Mouse (Mus musculus): ENCODE data around the gene AL732309.1. TPM values are rescaled to one million over a fixed set of nuclear protein-coding genes. Genes with fewer than 3 reads are reported as not detected.
"Not testable (repeated sequence)": the region's sequence is repeated elsewhere in the genome, so short reads cannot be mapped to it uniquely, and the experiment has no call there.

Gene AL732309.1
- total RNA-seq, 2 experiments from 2014 or later = 1.4 to 1.7 TPM

DNA sequence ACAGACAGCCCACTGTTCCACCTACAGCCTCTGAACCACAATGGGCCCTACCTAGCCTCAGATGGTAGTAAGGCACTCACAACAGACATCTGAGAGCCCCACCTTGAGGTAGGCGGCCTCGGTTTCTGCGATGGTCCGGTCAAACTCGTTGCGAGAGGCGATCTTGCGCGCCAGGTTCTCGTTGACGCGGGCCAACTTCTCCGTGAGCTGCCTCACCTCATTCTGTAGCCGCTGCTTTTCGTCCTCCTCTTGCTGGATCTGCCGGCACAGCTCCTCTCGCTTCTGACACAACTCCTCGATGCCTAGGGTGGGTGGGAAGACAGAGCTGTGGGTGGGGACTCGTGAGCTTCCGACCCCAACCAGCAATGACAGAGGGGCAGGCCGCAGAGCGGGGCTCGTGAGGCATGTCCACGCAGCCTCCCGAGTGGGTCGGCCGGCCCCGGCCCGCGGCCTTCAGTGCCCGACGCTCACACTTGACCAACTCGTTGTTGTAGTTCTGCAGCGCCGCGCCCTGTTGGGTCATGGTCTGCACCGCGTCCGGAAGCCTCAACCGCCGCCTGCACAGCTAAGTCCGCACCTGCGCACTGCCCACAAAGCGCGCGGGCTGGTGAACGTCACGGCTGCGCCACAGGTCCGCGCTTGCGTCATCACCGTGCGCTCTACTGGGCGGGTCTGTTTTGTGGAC lies 25.3 kb upstream of the AL732309.1 start, which contains the start of the genes Ssna1 and Anapc2:
Gene Ssna1, minus strand, starts transcription at position 612 of the 685 bp plus-strand sequence.
Gene Anapc2, plus strand, starts transcription at position 652 of the 685 bp plus-strand sequence.
- DNase-seq = peak; percentile 98 to 99
- intact Hi-C loops (cut with DNase I) = loop anchor here (5.0 kb wide), 1 partner anchor 60 kb away; the partner anchor contains the start of gene Man1b1

DNA sequence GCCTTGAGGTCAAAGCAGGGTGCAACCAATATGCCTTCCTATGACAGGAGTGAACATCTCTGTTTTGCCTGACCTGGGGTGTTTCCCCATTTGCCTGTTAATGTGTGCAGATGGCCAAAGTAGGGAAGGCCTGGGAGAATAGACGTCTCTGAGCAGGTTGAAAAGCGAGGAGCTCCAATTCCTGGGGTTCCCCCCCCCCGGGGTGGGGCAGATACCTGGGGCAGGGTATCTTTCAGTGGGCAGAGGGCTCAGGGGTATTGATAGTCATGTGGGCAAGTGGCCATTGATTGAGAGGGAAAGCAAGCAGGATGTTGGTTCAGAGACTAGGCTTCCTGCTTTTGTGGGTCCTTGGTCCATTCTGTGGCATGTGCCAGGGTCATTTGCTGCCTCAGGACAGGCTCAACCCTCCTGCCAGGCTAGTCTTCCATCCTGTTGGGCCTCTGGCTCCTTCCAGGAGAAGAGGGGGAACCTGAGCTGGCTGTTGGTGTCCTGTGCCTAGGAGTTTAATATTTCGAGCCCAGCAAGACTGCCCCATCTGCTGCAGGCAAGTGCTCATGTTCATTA lies 21.2 kb upstream of the AL732309.1 start:
- intact Hi-C loops (cut with DNase I) = no loop called here
- DNase-seq = no peak

- no peak for DNase-seq
- intact Hi-C loops (cut with DNase I) = no loop called here
Observed at GRCm38 (mm10) chr2:25267241-25267640, 20.6 kb upstream of the AL732309.1 start.

GRCm38 (mm10) chr2:25266720-25267119 lies 20.1 kb upstream of the AL732309.1 start:
- intact Hi-C loops (cut with DNase I) = no loop called here
- DNase-seq = peak; percentile 32 to 52

GRCm38 (mm10) chr2:25265897-25266656 lies 19.4 kb upstream of the AL732309.1 start:
- intact Hi-C loops (cut with DNase I) = no loop called here
- no peak for DNase-seq

DNA sequence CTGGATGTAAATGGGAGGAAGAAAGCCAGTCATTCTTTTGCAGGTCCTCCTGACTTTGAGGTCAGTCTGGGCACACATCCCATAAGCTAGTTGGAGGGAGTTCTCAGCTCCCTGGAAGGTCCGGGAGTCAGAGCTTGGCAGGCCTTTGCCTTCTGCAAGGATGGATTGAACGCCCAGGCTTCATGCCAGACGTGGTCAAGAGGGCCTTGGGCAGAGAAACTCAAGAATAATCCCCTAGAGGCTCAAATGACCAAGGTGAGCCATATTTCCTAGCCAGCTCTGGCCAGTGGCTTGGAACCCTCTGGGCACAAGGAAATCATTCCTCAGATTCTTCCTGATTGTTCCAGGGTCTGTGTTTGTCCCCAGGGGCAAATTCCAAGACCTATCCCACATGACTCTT lies 18.2 kb upstream of the AL732309.1 start:
- intact Hi-C loops (cut with DNase I) = no loop called here
- DNase-seq = no peak

GRCm38 (mm10) chr2:25264286-25264660 lies 17.6 kb upstream of the AL732309.1 start:
- intact Hi-C loops (cut with DNase I) = no loop called here
- DNase-seq = no peak

DNA sequence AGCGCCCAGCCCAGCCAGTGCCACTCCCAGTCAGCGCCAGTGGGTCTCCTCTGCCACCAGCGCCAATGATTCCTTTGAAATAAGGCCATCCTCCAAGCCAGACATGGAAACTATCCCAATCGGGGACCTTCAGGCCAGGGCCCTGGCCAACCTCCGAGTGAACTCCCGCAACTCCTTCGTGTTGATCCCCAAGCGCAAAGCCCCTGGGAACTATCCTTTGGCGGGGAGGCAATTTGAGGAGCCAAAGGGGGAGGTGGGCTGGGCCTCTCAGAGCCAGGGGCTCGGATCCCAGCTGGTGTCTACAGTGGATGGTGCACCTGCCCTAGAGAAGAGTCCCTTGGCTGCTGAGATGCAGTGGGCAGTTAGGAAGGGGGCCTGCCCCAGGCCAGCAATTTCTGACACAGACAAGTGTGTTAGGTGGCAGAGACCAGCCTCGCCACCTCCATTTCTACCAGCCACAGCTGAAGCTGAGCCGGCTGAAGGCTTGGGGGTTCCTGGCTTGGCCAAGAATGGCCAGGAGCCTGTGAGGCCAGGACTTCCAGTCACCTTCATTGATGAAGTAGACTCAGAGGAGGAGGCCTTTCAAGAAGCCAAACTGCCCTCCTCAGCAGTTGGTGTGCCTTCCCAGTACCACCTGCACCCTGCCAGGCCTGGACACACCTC lies 17.1 kb upstream of the AL732309.1 start:
- intact Hi-C loops (cut with DNase I) = no loop called here
- DNase-seq = no peak

DNA sequence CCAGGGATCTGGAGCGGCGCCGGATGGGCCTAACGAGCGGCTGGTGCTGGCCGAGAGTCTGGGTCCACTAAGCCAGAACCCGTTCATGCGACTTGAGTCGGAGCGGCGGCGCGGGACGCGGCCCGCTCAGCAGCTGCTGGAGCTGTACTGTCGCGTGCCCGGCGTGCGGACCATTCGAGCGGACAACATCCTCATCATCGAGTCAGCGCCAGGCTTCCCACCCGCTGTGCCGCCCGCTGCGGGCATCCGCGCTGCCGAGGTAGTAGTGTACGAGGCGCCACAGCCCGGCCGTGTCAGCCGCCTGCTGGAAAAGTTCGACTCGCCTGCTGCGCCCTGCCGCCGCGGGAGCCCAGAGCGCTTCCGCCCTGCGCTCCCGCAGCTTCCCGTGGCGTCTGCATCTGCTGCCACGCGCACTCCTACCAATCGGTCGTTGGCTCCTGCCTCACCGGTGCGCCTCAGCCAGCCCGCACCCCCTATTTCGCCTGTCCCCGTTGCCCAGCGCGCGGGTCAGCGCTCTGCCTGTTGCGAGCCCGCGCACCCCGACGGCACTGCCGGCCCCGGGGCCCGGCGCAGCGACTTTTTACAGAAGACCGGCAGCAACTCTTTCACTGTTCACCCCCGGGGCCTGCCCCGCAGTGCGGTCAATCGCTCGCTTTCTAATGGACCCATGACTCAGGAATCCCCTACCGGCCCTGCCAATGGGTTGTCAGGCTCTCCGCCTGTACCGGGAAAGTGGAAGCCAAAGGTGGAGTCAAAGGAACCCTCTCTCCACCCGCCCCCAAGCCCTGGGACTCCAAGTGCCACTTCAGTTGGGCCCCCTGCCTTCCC lies 16.3 kb upstream of the AL732309.1 start:
- peak; percentile 43 to 47 for DNase-seq
- intact Hi-C loops (cut with DNase I) = no loop called here

- DNase-seq = peak; percentile 96
- intact Hi-C loops (cut with DNase I) = no loop called here
Observed at GRCm38 (mm10) chr2:25262291-25262767, 15.7 kb upstream of the AL732309.1 start, which contains the start of gene Tprn. Gene Tprn, plus strand, starts transcription at chr2:25262618.

GRCm38 (mm10) chr2:25261870-25262269 lies 15.2 kb upstream of the AL732309.1 start:
- intact Hi-C loops (cut with DNase I) = no loop called here

GRCm38 (mm10) chr2:25258887-25259286 lies 12.2 kb upstream of the AL732309.1 start:
- intact Hi-C loops (cut with DNase I) = loop anchor here (5.0 kb wide), 2 partner anchors 73 to 157 kb away; partner anchors contain the start of gene Man1b1
- no peak for DNase-seq

More at GRCm38 (mm10) chr2:25261870-25262269, 15.2 kb upstream of the AL732309.1 start:
- DNase-seq = no peak

DNA sequence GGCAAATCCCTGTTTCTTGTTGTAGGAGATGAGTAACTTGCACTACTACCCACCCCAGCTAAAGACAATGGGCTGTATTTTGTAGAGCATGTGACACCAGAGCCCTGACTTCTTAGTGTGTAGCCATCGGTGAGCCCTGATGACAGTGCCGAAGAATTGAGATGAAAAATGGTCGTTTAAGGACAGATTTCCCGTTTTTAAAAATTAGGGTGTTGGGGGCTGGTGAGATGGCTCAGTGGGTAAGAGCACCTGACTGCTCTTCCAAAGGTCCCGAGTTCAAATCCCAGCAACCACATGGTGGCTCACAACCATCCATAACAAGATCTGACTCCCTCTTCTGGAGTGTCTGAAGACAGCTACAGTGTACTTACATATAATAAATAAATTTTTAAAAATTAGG lies 10.6 kb upstream of the AL732309.1 start:
- intact Hi-C loops (cut with DNase I) = loop anchor here (5.0 kb wide), 2 partner anchors 75 to 155 kb away; partner anchors contain the start of gene Man1b1

GRCm38 (mm10) chr2:25256443-25257109 lies 9.9 kb upstream of the AL732309.1 start:
- intact Hi-C loops (cut with DNase I) = loop anchor here (1.0 to 5.0 kb wide), 3 partner anchors 28 to 154 kb away; partner anchors contain the start of gene Man1b1
- DNase-seq = peak; percentile 49 to 70

More for the DNA sequence above, 10.6 kb upstream of the AL732309.1 start:
- DNase-seq = not testable (repeated sequence)

DNA sequence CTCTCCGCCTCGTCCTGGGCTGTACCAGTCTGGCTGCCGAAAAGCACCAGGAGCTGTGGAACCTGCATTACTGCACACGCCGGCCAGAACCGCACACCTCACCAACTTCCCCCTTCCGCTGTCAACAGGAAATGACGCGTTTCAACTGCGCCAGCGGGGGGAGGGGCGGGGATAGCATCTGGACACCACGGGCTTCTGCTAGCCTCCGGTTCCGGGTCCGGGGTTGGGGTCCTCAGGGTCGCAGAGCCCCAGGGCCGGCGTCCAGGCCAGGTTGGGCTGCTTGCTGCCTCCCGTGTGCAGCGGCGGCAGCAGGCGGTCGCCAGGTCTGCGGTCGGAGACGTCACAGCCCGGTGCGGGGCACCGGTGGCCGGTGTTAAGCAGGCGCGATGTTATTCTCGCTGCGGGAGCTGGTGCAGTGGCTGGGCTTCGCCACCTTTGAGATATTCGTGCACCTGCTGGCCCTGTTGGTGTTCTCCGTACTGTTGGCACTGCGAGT lies 8.7 kb upstream of the AL732309.1 start, which contains the start of gene Tmem203:
Gene Tmem203, plus strand, starts transcription at position 156 of the 496 bp plus-strand sequence.
- DNase-seq = peak; percentile 88 to 93
- intact Hi-C loops (cut with DNase I) = loop anchor here (1.0 to 5.0 kb wide), 4 partner anchors 21 to 153 kb away; partner anchors contain the start of gene Man1b1

GRCm38 (mm10) chr2:25252331-25252730 lies 5.7 kb upstream of the AL732309.1 start:
- intact Hi-C loops (cut with DNase I) = no loop called here

DNA sequence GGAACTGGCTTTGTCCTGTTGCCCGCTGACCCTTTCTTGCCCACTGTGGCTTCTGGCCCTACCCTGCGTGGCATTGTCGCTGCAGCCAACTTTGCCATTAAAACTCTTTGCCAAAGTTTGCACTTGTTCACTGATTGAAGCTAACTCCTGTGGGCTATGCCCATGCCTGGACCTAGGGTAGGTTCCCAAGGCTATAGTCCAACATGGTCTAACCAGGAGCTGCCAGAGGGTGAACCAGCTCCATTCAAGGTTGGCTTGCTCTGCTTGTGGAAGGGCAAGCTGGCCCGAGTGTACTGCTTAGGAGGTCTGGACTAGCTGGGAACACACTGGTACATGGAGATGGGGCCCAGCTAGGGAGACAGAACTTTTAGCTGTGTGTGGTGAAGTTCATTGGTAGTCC lies 2.5 kb downstream of the AL732309.1 start:
- DNase-seq = no peak
- intact Hi-C loops (cut with DNase I) = no loop called here

More at GRCm38 (mm10) chr2:25252331-25252730, 5.7 kb upstream of the AL732309.1 start:
- no peak for DNase-seq

DNA sequence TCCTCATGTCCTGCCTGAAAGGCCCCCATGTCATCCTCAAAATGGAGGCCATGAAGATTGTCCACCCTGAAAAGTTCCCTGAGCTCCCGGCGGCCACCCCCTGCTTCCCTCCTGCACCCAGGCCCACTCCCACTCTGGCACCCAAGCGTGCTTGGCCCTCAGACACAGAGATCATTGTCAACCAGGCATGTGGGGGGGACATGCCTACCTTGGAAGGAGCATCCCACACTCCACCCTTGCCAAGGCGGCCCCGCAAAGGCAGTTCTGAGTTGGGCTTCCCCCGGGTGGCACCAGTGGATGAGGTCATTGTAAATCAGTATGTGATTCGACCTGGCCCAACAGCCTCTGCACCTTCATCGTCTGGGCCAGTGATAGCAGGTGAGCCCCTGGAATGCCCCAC lies 3.3 kb downstream of the AL732309.1 start:
- intact Hi-C loops (cut with DNase I) = no loop called here

More for the DNA sequence above, 3.3 kb downstream of the AL732309.1 start:
- DNase-seq = no peak

All from heart, postnatal 10 days (tissue).